Mouse (Mus musculus) liver, embryonic 16.5 days (tissue): ENCODE data around the gene Patj. TPM values are rescaled to one million over a fixed set of nuclear protein-coding genes. Genes with fewer than 3 reads are reported as not detected.
A peak's percentile ranks its signal among the peaks of the same experiment; 100 is the strongest.

ENCODE experiments used
- ATAC-seq: fragments of 200-750 bp; cut with Nextera tagmentation; 2 replicates; pipeline ENCODE4 v1.8.0; 2017; ENCODE audit warnings: low read depth, mild to moderate bottlenecking, moderate number of reproducible peaks, moderate library complexity
- H3K27ac ChIP-seq: fragments of 300-500 bp; sonication (generic); 2 replicates; pipeline ENCODE4 v1.5.1; 2014; ENCODE audit warnings: mild to moderate bottlenecking, low read length
- H3K27me3 ChIP-seq: fragments of 300-500 bp; sonication (generic); 2 replicates; pipeline ENCODE4 v1.6.1; 2014; ENCODE audit warnings: low read depth, low read length, mixed read lengths; ENCODE audit not compliant: control insufficient read depth, insufficient read depth
- H3K36me3 ChIP-seq: fragments of 300-500 bp; sonication (generic); 2 replicates; pipeline ENCODE4 v1.6.1; 2014; ENCODE audit warnings: mild to moderate bottlenecking; ENCODE audit not compliant: control insufficient read depth, insufficient read depth
- H3K4me1 ChIP-seq: fragments of 300-500 bp; sonication (generic); 2 replicates; pipeline ENCODE4 v1.6.1; 2014; ENCODE audit warnings: low read depth, low read length, mixed read lengths; ENCODE audit not compliant: control insufficient read depth
- H3K4me2 ChIP-seq: fragments of 300-500 bp; sonication (generic); 2 replicates; pipeline ENCODE4 v1.6.1; 2014; ENCODE audit warnings: low read depth, low read length, mixed read lengths
- H3K4me3 ChIP-seq: fragments of 300-500 bp; sonication (generic); 2 replicates; pipeline ENCODE4 v1.5.1; 2014; ENCODE audit warnings: low read depth, mild to moderate bottlenecking, low read length
- H3K9ac ChIP-seq: fragments of 300-500 bp; sonication (generic); 2 replicates; pipeline ENCODE4 v1.6.1; 2014; ENCODE audit warnings: low read depth, low read length
- H3K9me3 ChIP-seq: fragments of 300-500 bp; sonication (generic); replicated peaks from 2 replicates; pipeline ENCODE4 v1.6.1; 2016; ENCODE audit warnings: low read length; ENCODE audit not compliant: control insufficient read depth
- WGBS: fragments of 180-500 bp; shearing (Covaris S2); extraction: QIAGEN DNeasy Blood & Tissue Kit; methylation state at CpG from one replicate; pipeline ENCODE4 v1.1.7; 2014; ENCODE audit not compliant: insufficient replicate concordance; 5-methylcytosine and 5-hydroxymethylcytosine counted together
- polyA plus RNA-seq: library from polyadenylated mRNA; unstranded; fragments of >200 nt; fragmentation: Nextera tagmentation; extraction: Ambion mirVana; gene quantifications from 2 replicates; pipeline ENCODE4 v1.2.1, GENCODE M21; 2015

Patj gene
- polyA plus RNA-seq, 1 experiment from 2014 or later = 3.3 TPM

DNA sequence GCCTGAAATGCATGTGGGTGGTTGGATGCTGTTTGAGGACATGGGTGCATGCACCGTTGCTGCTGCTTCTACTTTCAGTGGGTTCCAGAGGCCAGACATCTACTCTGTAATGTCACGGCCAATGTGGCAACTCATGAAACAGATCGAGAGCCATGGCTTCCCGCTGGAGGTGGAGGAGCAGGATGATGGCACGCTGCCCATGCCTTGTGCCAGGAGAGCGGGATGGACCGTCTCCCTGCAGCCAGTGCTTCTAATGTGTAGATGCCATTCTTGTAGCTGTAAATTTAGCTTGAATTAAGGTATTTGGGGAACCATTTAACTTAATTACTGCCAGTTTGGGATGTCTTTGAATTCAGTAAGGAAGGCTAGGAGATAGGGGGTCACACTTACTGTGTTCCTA lies 270.3 kb downstream of the Patj start:
- H3K36me3 ChIP-seq = no peaks in the 10 kb centered on the region
- 81% methylated on average over 7 of the region's 7 CpGs for WGBS
- no peaks in the 10 kb centered on the region for H3K27me3 ChIP-seq
- no peak overlapping the region for H3K4me3 ChIP-seq
- H3K27ac ChIP-seq = no peak overlapping the region
- no peak for ATAC-seq
- no peak overlapping the region for H3K4me2 ChIP-seq
- H3K4me1 ChIP-seq = no peaks in the 10 kb centered on the region
- H3K9me3 ChIP-seq = no peaks in the 10 kb centered on the region; the same call in 1 of the 2 replicates
- no peak overlapping the region for H3K9ac ChIP-seq

DNA sequence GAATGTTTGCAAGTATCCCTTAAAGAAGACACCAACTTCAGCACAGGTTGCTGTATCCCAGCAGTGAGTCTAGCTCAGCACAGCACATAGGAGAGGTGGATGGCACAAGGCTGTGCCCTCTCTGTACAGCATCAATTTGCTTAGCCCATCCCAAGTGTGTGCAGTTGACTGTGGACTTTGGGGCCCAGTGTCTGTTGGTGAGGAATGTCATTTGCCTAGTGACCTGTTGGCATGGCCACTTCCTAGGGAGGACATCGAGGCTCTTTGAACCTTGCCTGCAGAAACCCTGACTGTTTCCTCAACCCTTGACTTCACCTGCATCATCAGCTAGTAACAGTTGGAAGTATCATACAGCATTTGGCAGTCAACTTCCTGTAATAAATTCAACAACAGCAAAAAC lies 270.9 kb downstream of the Patj start:
- Histone ChIP-seq H3K27ac (no peak overlapping the region), H3K4me2 (no peak overlapping the region), H3K27me3 (no peaks in the 10 kb centered on the region), H3K9me3 (no peaks in the 10 kb centered on the region; the same call in 1 of the 2 replicates), H3K4me3 (no peak overlapping the region), H3K4me1 (no peaks in the 10 kb centered on the region), H3K36me3 (no peaks in the 10 kb centered on the region), H3K9ac (no peak overlapping the region)
- ATAC-seq = no peak
- 52% methylated on average over 1 of the region's 1 CpGs for WGBS

DNA sequence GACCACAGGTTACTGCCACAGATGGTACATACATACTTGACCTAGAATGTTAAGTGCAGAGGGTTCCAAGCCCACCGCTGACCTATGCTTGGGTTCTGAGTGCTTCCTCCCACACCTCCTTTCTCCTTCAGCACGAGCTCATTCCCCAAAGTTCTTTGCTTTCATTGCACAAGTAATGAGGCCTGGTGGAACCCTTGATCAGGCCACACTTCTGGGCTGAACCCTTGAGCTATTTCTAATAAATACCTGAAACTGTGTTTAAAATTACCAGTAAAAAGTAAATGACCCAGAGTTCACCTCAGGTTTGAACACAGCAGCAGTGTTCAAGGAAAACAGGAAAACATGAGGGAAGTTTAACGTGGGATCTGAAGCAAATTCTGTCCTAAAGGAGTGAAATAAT lies 271.4 kb downstream of the Patj start:
- no peaks in the 10 kb centered on the region for H3K4me1 ChIP-seq
- H3K4me3 ChIP-seq = no peak overlapping the region
- H3K9me3 ChIP-seq = no peaks in the 10 kb centered on the region; the same call in 1 of the 2 replicates
- ATAC-seq = no peak
- no peak overlapping the region for H3K9ac ChIP-seq
- WGBS = 47% methylated on average over 3 of the region's 3 CpGs
- no peaks in the 10 kb centered on the region for H3K27me3 ChIP-seq
- no peak overlapping the region for H3K27ac ChIP-seq
- H3K4me2 ChIP-seq = no peak overlapping the region
- H3K36me3 ChIP-seq = no peaks in the 10 kb centered on the region

DNA sequence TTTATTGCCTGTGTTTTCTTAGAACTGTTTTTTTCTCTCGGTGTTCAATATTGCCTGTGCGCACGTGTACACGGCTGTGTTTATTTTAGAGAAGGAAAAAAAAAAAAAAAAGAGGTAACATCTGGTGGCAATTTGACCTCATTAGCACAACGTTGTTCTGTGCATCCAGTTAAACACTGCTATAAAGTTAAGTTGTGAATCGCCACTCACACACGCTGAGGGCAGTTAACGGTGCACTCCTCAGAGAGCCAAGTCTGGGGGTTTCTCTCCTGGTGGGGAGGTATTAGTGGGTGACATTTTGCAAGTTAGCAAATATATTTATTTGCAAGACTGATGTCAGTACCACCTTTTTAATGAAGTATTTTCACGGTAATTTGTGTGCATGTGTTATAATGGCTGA lies 281.9 kb downstream of the Patj start:
- WGBS = 68% methylated on average over 9 of the region's 9 CpGs

DNA sequence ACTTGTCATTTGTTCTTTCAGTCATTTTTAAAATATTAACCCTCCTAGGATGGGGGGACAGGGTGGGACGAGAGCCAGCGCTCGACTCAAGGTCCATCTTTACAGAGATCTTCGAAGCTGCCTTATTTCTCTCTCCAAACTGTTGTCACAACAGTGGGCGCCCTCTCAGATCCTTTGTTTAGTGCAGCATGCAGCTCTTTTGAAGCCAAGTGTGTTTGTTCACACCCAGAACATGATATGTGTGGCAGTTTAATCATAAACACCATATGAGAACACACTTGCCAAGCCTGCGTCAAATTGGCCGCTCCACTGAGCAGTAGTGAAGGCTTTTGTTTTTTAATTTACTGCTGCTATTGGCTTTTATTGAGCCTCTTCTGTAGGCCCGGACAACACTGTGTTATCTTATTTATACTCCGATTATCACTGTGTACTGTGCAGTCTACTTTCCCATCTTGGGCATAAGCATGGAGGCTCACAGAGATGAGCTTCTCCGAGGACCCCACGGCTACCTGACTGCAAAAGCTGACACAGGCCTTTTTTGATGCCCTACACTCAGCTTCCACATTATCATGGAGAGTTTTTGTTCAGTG lies 291.2 kb downstream of the Patj start:
- no peaks in the 10 kb centered on the region for H3K27me3 ChIP-seq
- 71% methylated on average over 11 of the region's 11 CpGs for WGBS
- H3K4me3 ChIP-seq = no peak overlapping the region

More for the DNA sequence above, 281.9 kb downstream of the Patj start:
- Histone ChIP-seq H3K9ac (no peak overlapping the region), H3K27me3 (no peaks in the 10 kb centered on the region), H3K4me2 (no peak overlapping the region), H3K27ac (no peak overlapping the region), H3K4me1 (no peaks in the 10 kb centered on the region), H3K9me3 (no peaks in the 10 kb centered on the region), H3K36me3 (no peaks in the 10 kb centered on the region), H3K4me3 (no peak overlapping the region)
- no peak for ATAC-seq

DNA sequence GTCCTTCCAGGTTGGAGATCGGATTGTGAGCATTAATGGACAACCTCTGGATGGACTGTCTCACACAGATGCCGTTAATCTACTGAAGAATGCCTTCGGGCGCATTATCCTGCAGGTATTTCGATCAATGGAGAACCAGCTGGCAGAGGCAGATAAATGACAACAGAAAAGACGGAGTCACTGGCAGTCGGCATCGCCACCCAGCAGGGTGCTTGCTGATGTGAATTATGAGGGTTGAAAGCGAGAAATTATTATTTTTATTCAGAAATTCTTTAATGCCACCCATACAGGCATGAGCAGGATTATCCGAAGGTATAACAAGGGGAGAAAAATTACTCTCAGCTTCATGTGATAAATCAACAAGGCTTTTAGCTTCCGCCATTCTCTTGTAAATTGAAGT lies 292.5 kb downstream of the Patj start:
- ATAC-seq = no peak
- H3K27ac ChIP-seq = no peak overlapping the region
- no peaks in the 10 kb centered on the region; the same call in 1 of the 2 replicates for H3K9me3 ChIP-seq
- no peak overlapping the region for H3K4me2 ChIP-seq
- H3K4me3 ChIP-seq = no peak overlapping the region
- H3K9ac ChIP-seq = no peak overlapping the region
- no peaks in the 10 kb centered on the region for H3K27me3 ChIP-seq
- WGBS = 73% methylated on average over 11 of the region's 11 CpGs
- no peaks in the 10 kb centered on the region for H3K4me1 ChIP-seq
- no peaks in the 10 kb centered on the region for H3K36me3 ChIP-seq

More for the DNA sequence above, 291.2 kb downstream of the Patj start:
- no peaks in the 10 kb centered on the region for H3K36me3 ChIP-seq
- no peaks in the 10 kb centered on the region; the same call in 1 of the 2 replicates for H3K9me3 ChIP-seq
- H3K27ac ChIP-seq = no peak overlapping the region
- no peak for ATAC-seq
- no peak overlapping the region for H3K9ac ChIP-seq
- H3K4me1 ChIP-seq = no peaks in the 10 kb centered on the region
- H3K4me2 ChIP-seq = no peak overlapping the region

DNA sequence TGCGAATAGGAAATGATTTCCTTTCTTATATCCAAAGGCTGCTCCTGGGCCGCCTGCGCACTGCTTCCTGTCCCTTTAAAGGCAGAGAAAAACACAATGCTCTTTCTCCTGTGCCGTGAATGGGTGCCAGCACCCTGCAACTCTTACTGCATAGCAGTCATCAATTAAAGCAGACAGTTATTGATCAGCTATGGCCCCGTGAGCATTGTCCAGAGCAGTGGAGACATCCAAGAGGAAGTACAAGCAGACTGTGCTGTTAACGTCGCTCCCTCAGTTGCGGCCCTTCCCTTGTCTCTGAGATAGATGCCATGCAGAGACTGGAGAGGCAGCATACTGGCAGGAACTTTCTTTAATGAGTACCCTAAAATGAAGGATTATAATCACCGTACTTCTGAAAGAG lies 292.9 kb downstream of the Patj start:
- Histone ChIP-seq H3K9me3 (no peaks in the 10 kb centered on the region; the same call in 1 of the 2 replicates), H3K4me2 (no peak overlapping the region), H3K9ac (no peak overlapping the region), H3K27ac (no peak overlapping the region), H3K4me3 (no peak overlapping the region), H3K36me3 (no peaks in the 10 kb centered on the region), H3K27me3 (no peaks in the 10 kb centered on the region), H3K4me1 (no peaks in the 10 kb centered on the region)
- WGBS = 69% methylated on average over 9 of the region's 9 CpGs
- no peak for ATAC-seq

DNA sequence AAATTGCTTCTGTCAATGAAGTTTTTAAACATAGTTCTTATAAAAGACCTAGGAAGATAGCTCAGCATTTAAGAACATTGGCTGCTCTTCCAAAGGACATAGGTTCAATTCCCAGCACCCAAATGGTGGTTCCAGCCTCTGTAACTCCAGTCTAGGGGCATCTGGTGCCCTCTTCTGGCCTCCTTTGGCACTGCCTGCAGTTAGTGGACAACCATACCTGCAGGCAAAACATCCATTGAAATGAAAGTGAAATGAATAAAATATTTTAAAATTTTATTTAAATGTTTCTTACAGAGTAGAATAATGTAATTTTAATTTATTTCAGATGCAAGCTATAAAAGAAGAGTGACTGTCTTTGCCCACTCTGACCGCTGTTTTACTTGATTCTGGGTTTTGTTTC lies 294.4 kb downstream of the Patj start:
- H3K9ac ChIP-seq = no peak overlapping the region
- H3K27ac ChIP-seq = no peak overlapping the region
- H3K27me3 ChIP-seq = no peaks in the 10 kb centered on the region
- no peaks in the 10 kb centered on the region; the same call in 1 of the 2 replicates for H3K9me3 ChIP-seq
- H3K4me1 ChIP-seq = no peaks in the 10 kb centered on the region
- ATAC-seq = no peak
- WGBS = 72% methylated on average over 1 of the region's 1 CpGs
- no peak overlapping the region for H3K4me2 ChIP-seq
- H3K4me3 ChIP-seq = no peak overlapping the region
- no peaks in the 10 kb centered on the region for H3K36me3 ChIP-seq

DNA sequence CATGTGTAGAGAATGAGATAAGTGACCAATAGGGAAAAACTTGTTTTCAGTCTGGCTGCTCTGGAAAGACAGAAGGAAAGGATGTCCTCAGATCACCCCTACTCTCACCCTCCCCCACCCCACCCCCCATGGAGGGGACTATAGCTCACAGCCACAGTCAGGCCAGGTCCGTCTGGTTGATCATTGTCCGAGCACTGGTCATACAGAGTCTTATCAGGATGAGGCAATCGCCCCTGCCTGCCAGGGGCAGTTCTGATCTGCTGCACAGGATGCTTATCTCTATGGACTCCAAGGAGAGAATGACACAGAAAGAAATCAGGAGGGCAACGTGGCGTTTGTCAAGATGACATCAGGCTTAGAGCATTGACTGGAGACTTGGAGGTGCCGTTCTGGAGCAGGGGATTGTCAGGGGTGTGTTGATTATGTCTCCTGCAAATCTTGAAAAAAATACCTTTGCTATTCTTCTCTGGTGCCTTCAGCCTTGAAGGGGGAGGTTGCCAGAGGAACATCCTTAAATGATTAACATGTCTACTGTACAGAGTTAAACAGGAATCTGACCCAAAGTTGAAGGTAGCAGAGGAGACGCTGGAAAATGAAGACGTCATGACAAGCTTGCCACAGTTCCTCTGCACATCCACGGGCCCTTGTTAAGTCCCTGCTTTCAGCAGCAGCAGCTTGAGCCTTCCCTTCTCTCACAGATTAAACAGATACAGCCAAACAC lies 298.0 kb downstream of the Patj start:
- H3K4me2 ChIP-seq = no peak overlapping the region
- no peak overlapping the region for H3K9ac ChIP-seq

More for the DNA sequence above, 298.0 kb downstream of the Patj start:
- H3K4me1 ChIP-seq = no peaks in the 10 kb centered on the region
- no peak overlapping the region for H3K4me3 ChIP-seq
- no peaks in the 10 kb centered on the region; the same call in 1 of the 2 replicates for H3K9me3 ChIP-seq
- H3K27me3 ChIP-seq = no peaks in the 10 kb centered on the region
- peak overlapping the region; percentile 29; the same call in 1 of the 2 replicates for H3K27ac ChIP-seq
- 31% methylated on average over 9 of the region's 9 CpGs for WGBS
- no peaks in the 10 kb centered on the region for H3K36me3 ChIP-seq
- peak; percentile 96 for ATAC-seq
